Mouse (Mus musculus) left cerebral cortex, postnatal 14 days (tissue): Measurements from ENCODE around the gene Fam71a. TPM values are rescaled to one million over a fixed set of nuclear protein-coding genes. Genes with fewer than 3 reads are reported as not detected.

ENCODE experiments used
- DNase-seq, 2 experiments: peaks; one replicate each; pipeline ENCODE4 v3.0.0; 2021 to 2022; ENCODE audit warnings: low spot score in 2 of 2, mixed read lengths in 1 of 2
- intact Hi-C: fragments of 180-260 bp; cut with DNase I; formaldehyde crosslinking; loops from one replicate; pipeline ENCODE4 v1.15.1; 2025
- total RNA-seq, 2 experiments: library from RNA; stranded (reverse); gene quantifications; 2 replicates each; pipeline ENCODE4 v1.2.3; 2021

The Fam71a gene
- total RNA-seq, 2 experiments from 2014 or later = not detected

- DNase-seq = no peak
- intact Hi-C loops = no loop called here
Observed at GRCm38 (mm10) chr1:191132934-191133333, 31.7 kb downstream of the Fam71a start.

- DNase-seq = no peak
- intact Hi-C loops = no loop called here
Observed at GRCm38 (mm10) chr1:191132240-191132639, 32.4 kb downstream of the Fam71a start.

GRCm38 (mm10) chr1:191131692-191132091 lies 32.9 kb downstream of the Fam71a start:
- no peak for DNase-seq
- intact Hi-C loops = no loop called here

GRCm38 (mm10) chr1:191125811-191126638 lies 38.6 kb downstream of the Fam71a start:
- intact Hi-C loops = no loop called here
- DNase-seq = peak in 1 of 2 experiments; percentile 34

- intact Hi-C loops = no loop called here
Observed at GRCm38 (mm10) chr1:191124288-191124687, 40.3 kb downstream of the Fam71a start.

GRCm38 (mm10) chr1:191123696-191124095 lies 40.9 kb downstream of the Fam71a start:
- intact Hi-C loops = no loop called here
- no peak for DNase-seq

More at GRCm38 (mm10) chr1:191124288-191124687, 40.3 kb downstream of the Fam71a start:
- DNase-seq = no peak

- intact Hi-C loops = no loop called here
- peak in 1 of 2 experiments; percentile 59 for DNase-seq
Observed at GRCm38 (mm10) chr1:191122744-191123143, 41.9 kb downstream of the Fam71a start.

GRCm38 (mm10) chr1:191115514-191116238 lies 48.9 kb downstream of the Fam71a start:
- DNase-seq = no peak
- intact Hi-C loops = no loop called here

GRCm38 (mm10) chr1:191114868-191115267 lies 49.7 kb downstream of the Fam71a start:
- no peak for DNase-seq
- intact Hi-C loops = no loop called here

Other genes starting within 250 kb of the Fam71a start
- gene Angel2, start 239.7 kb downstream of the Fam71a start, total RNA-seq = 10 to 100 TPM; 53.5 to 55.3 TPM
- gene Vash2, start 185.5 kb downstream of the Fam71a start, total RNA-seq = 1 to 10 TPM; 3.3 to 4.4 TPM
- 10 to 100 TPM; 15.7 to 16.1 TPM for gene Flvcr1, start 138.7 kb downstream of the Fam71a start, total RNA-seq
- gene Spata45, start 128.2 kb downstream of the Fam71a start, total RNA-seq = not detected
- gene Tatdn3, start 101.9 kb downstream of the Fam71a start, total RNA-seq = 10 to 100 TPM; 29.9 to 30.7 TPM
- under 1 TPM; 0.70 to 0.88 TPM for gene Nsl1, start 101.8 kb downstream of the Fam71a start, total RNA-seq
- under 1 TPM; 0.62 to 0.74 TPM for gene Batf3, start 67.0 kb downstream of the Fam71a start, total RNA-seq
- gene Atf3, start 53.2 kb upstream of the Fam71a start, total RNA-seq = under 1 TPM; 0.51 to 0.59 TPM
- gene Nenf, start 153.4 kb upstream of the Fam71a start, total RNA-seq = 10 to 100 TPM; 68.6 to 70.4 TPM
- gene Tmem206, start 161.1 kb upstream of the Fam71a start, total RNA-seq = 1 to 10 TPM; 8.6 to 9.2 TPM
- 10 to 100 TPM; 80.3 to 80.7 TPM for gene Ppp2r5a, start 238.5 kb upstream of the Fam71a start, total RNA-seq